In the genomic region with DNA sequence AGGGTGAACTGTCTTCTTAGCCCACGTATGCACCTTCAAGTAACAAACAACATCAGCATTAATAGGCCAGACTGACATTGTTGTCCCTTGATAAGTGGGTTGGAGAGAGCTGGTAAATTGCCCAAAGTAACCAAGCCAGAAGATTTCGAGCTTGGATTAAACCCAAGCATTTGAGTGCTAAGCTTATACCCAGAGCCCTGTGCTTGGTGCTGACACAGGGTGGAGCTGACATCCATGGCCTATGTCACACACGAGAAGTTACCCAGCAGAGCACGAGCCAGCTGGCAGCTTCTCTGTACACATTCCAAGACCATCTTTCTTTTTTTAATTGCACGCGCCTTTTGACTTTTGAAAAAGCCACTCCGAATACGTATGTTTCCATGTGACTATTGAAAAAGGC, we compare ENCODE assay signal across 16 mouse cellular contexts.
"Had no signal": no experiment of that assay in that cellular context is flagged by ENCODE, and none has a peak within 500 bp of the region (broad histone marks: within the 10 kb centered on the region; RNA-seq: fewer than 3 reads in every experiment).

No protein-coding gene starts in this region.

- H3K4me3 ChIP-seq: kidney, embryonic 15.5 days; limb, embryonic 13.5 days; lung, embryonic 15.5 days; megakaryocyte, embryonic 14.5 days; midbrain, embryonic 15.5 days; neural tube, embryonic 12.5 days had no signal

- H3K9me3 ChIP-seq: kidney, embryonic 15.5 days; lung, embryonic 15.5 days; midbrain, embryonic 15.5 days; neural tube, embryonic 12.5 days had no signal

- H3K4me2 ChIP-seq: kidney, embryonic 15.5 days; limb, embryonic 13.5 days; lung, embryonic 15.5 days; midbrain, embryonic 11.5 days; midbrain, embryonic 15.5 days; neural tube, embryonic 12.5 days had no signal

- H3K36me3 ChIP-seq: kidney, embryonic 15.5 days; limb, embryonic 13.5 days; lung, embryonic 15.5 days; midbrain, embryonic 15.5 days; neural tube, embryonic 12.5 days had no signal

- H3K27ac ChIP-seq: kidney, embryonic 15.5 days; limb, embryonic 13.5 days; liver, embryonic 14.5 days; lung, embryonic 15.5 days; macrophage; midbrain, embryonic 15.5 days; neural tube, embryonic 12.5 days had no signal

- H3K4me1 ChIP-seq: kidney, embryonic 15.5 days; lung, embryonic 15.5 days; megakaryocyte, embryonic 14.5 days; midbrain, embryonic 15.5 days had no signal

- H3K9ac ChIP-seq: kidney, embryonic 15.5 days; limb, embryonic 13.5 days; liver, embryonic 14.5 days; lung, embryonic 15.5 days; midbrain, embryonic 15.5 days; neural tube, embryonic 12.5 days had no signal

- DNase-seq: kidney, adult 18-20 months; kidney, postnatal 14 days; left cerebral cortex, postnatal 4 days; retina, postnatal 1 day; right cerebral cortex, postnatal 4 days; spleen, adult 18-20 months; thymus, postnatal 36 days had no signal

- ATAC-seq: midbrain, embryonic 15.5 days had no signal

- H3K27me3 ChIP-seq: kidney, embryonic 15.5 days; limb, embryonic 13.5 days; lung, embryonic 15.5 days; megakaryocyte, embryonic 14.5 days; midbrain, embryonic 15.5 days; neural tube, embryonic 12.5 days had no signal
